Mouse (Mus musculus) neural tube, embryonic 14.5 days (tissue): Measurements from ENCODE around the gene Agpat4. TPM values are rescaled to one million over a fixed set of nuclear protein-coding genes. Genes with fewer than 3 reads are reported as not detected.

ENCODE experiments used
- ATAC-seq: fragments of 200-750 bp; cut with Nextera tagmentation; 2 replicates; pipeline ENCODE4 v1.8.0; 2017; ENCODE audit warnings: low read depth, mild to moderate bottlenecking, moderate TSS enrichment, moderate library complexity
- H3K27ac ChIP-seq: fragments of 300-500 bp; sonication (generic); 2 replicates; pipeline ENCODE4 v1.5.1; 2014; ENCODE audit warnings: low read depth, mild to moderate bottlenecking, control low read depth, low read length, moderate library complexity, mixed read lengths
- H3K27me3 ChIP-seq: fragments of 300-500 bp; sonication (generic); 2 replicates; pipeline ENCODE4 v1.6.1; 2014; ENCODE audit warnings: low read length; ENCODE audit not compliant: control insufficient read depth, insufficient read depth
- H3K36me3 ChIP-seq: fragments of 300-500 bp; sonication (generic); 2 replicates; pipeline ENCODE4 v1.6.1; 2014; ENCODE audit warnings: low read length, mixed read lengths; ENCODE audit not compliant: control insufficient read depth, insufficient read depth
- H3K4me1 ChIP-seq: fragments of 300-500 bp; sonication (generic); 2 replicates; pipeline ENCODE4 v1.6.1; 2014; ENCODE audit warnings: low read length; ENCODE audit not compliant: control insufficient read depth, insufficient read depth
- H3K4me2 ChIP-seq: fragments of 300-500 bp; sonication (generic); 2 replicates; pipeline ENCODE4 v1.6.1; 2014; ENCODE audit warnings: mild to moderate bottlenecking, low read depth, low read length, control low read depth
- H3K4me3 ChIP-seq: fragments of 300-500 bp; sonication (generic); 2 replicates; pipeline ENCODE4 v1.5.1; 2014; ENCODE audit warnings: low read depth, low read length, control low read depth, mixed read lengths
- H3K9ac ChIP-seq: fragments of 300-500 bp; sonication (generic); replicated peaks from 2 replicates; pipeline ENCODE4 v1.6.1; 2014; ENCODE audit warnings: low read depth, mild to moderate bottlenecking, control low read depth, low read length, mixed read lengths
- H3K9me3 ChIP-seq: fragments of 300-500 bp; sonication (generic); 2 replicates; pipeline ENCODE4 v1.6.1; 2016; ENCODE audit warnings: low read length; ENCODE audit not compliant: control insufficient read depth
- WGBS: fragments of 180-500 bp; shearing (Covaris S2); extraction: QIAGEN DNeasy Blood & Tissue Kit; methylation state at CpG from one replicate; pipeline ENCODE4 v1.1.7; 2014; 5-methylcytosine and 5-hydroxymethylcytosine counted together
- polyA plus RNA-seq: library from polyadenylated mRNA; unstranded; fragments of >200 nt; fragmentation: Nextera tagmentation; extraction: Ambion mirVana; gene quantifications from 2 replicates; pipeline ENCODE4 v1.2.1, GENCODE M21; 2014

The Agpat4 gene
- polyA plus RNA-seq, 1 experiment from 2014 or later, result 36.5 TPM

DNA sequence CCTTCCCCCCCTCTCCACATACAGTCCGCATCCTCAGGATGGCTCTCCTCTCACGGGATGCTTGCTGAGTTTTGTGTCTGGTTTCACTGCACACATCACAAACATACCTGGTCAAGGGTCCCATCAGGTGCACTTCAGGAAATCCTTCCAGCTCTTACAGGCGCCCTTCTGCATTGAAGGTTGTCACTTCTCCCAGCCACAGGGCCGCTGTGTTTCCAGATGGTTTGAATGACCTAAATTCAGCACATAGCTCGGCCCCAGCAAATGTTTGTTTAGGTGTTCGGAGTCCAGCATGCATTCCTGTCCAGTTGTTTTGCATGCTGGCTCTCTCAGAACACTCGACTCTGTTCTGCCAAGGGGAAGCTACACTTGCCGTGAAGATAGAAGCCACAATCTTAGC is 65.8 kb downstream of the Agpat4 start:
- Histone ChIP-seq H3K4me3 (no peak overlapping the region), H3K9me3 (no peaks in the 10 kb centered on the region), H3K27me3 (no peaks in the 10 kb centered on the region), H3K36me3 (no peaks in the 10 kb centered on the region), H3K4me1 (no peaks in the 10 kb centered on the region), H3K4me2 (no peak overlapping the region), H3K27ac (no peak overlapping the region), H3K9ac (no peak overlapping the region)
- no peak for ATAC-seq
- 83% methylated on average over 8 of the region's 8 CpGs for WGBS

DNA sequence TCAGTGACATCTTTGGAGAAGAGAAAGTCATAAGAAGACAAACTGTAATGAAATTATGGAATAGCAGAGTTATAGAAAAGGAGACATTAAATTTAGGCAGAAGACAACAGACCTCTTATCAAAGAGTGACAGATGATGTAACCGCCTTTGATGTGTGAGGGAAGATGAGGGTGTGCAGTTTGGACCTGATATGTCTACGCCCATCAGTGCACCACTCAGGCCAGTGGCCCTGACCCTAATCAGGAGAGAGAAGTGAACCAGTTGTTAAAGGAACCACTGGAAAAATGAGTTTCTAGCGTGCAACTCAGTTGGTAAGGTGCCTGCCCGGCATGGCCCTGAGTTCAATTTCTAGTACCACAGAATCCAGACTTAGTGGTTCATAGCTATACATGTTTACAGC is 67.4 kb downstream of the Agpat4 start:
- H3K9me3 ChIP-seq, result no peaks in the 10 kb centered on the region

DNA sequence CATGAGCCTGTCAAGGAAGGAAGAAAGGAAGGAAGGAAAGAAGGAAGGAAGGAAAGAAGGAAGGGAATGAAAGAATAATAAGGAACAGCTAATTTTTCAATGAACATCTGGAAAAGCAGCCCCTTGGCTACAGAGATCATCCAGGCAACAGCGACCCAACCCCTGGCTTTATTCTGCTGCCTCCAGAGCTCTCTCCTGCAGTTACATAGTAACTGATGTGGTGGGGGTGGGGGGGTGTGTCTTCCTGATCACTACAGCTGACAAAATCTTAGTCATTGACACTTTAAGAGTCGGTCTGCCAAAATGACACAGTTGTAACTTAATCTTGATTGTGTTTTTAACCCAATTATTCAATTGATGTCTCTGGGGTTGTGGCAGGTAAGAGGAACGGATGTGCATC is 67.8 kb downstream of the Agpat4 start:
- Histone ChIP-seq H3K4me3 (no peak overlapping the region), H3K9me3 (no peaks in the 10 kb centered on the region), H3K9ac (no peak overlapping the region), H3K36me3 (no peaks in the 10 kb centered on the region), H3K4me2 (no peak overlapping the region), H3K27me3 (no peaks in the 10 kb centered on the region), H3K27ac (no peak overlapping the region), H3K4me1 (no peaks in the 10 kb centered on the region)
- WGBS, result 91% methylated on average over 3 of the region's 3 CpGs
- ATAC-seq, result no peak

More for the DNA sequence above, 67.4 kb downstream of the Agpat4 start:
- no peak overlapping the region for H3K9ac ChIP-seq
- no peak overlapping the region for H3K4me2 ChIP-seq
- H3K4me3 ChIP-seq, result no peak overlapping the region
- H3K27ac ChIP-seq, result no peak overlapping the region
- H3K4me1 ChIP-seq, result no peaks in the 10 kb centered on the region
- H3K27me3 ChIP-seq, result no peaks in the 10 kb centered on the region
- WGBS, result 95% methylated on average over 4 of the region's 4 CpGs
- H3K36me3 ChIP-seq, result no peaks in the 10 kb centered on the region
- ATAC-seq, result no peak

DNA sequence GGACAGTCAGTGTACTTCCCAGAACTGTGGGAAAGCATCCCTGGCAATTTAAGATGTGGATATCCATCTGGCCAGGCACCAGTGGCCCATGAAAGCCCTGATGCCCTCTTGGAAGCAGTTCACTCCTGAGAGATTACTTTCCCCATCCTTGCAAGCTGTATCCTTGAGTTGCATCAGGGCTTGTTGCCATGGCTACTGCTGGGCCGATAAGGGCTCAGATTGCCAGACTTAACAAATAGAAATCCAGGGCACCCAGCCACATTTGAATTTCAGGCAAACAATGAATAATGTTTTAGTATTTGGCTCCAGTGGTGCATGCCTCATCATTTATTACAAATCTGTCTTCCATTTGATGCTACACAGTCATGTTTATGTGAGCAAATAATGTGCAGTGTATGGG is 69.3 kb downstream of the Agpat4 start:
- WGBS, result 35% methylated on average over 1 of the region's 1 CpGs
- no peak overlapping the region for H3K4me2 ChIP-seq
- H3K9ac ChIP-seq, result no peak overlapping the region
- no peaks in the 10 kb centered on the region for H3K9me3 ChIP-seq
- H3K4me3 ChIP-seq, result no peak overlapping the region
- H3K27me3 ChIP-seq, result no peaks in the 10 kb centered on the region
- 0 out of 2 replicates have a peak, but pooled peaks have one; percentile 28 for ATAC-seq
- H3K4me1 ChIP-seq, result no peaks in the 10 kb centered on the region
- H3K36me3 ChIP-seq, result no peaks in the 10 kb centered on the region
- H3K27ac ChIP-seq, result no peak overlapping the region

DNA sequence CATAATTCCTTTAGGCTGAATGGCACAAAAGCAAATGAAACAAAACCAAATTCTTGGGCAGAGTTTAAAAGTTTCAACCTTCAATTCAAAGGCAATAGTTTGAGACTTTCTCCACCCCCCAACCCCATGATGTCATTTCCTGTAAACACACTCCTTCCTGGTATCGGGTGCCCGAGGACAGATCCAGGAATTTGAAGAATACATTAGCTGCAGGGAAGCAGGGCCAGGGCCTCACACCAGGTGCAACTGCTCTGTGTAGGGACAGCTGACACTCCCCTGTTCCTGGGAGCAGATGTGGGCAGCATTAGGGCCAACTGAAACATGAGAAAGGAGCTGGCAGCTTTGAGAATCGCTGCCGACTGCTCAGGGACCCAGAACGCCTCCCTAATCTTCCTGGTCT is 76.6 kb downstream of the Agpat4 start:
- no peak overlapping the region for H3K4me2 ChIP-seq
- H3K27ac ChIP-seq, result no peak overlapping the region
- WGBS, result 66% methylated on average over 5 of the region's 5 CpGs
- H3K4me3 ChIP-seq, result no peak overlapping the region
- no peaks in the 10 kb centered on the region for H3K27me3 ChIP-seq
- no peaks in the 10 kb centered on the region for H3K36me3 ChIP-seq
- H3K9me3 ChIP-seq, result no peaks in the 10 kb centered on the region
- H3K4me1 ChIP-seq, result no peaks in the 10 kb centered on the region
- no peak overlapping the region for H3K9ac ChIP-seq
- ATAC-seq, result no peak

DNA sequence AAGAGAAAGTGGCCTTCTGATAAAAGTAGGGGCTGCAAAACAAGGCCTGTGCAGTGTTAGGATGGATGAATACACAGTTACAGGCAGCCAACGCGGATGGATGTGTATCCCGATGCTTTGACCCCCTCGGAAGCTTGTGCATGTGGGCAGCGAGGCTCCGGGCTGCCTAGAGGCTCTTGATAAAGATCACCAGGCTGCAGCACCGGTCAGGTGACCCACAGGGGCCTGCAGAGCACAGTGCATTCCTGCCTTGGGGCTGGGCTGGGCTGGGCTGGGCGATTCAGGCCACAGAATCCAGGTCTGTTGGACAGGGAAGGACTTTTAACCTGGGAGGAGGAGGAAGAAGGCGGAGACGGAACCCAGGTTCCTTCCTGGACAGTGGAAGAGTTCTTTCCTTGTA is 77.1 kb downstream of the Agpat4 start:
- H3K4me3 ChIP-seq, result no peak overlapping the region
- H3K36me3 ChIP-seq, result no peaks in the 10 kb centered on the region
- H3K27ac ChIP-seq, result no peak overlapping the region
- WGBS, result 82% methylated on average over 10 of the region's 10 CpGs
- H3K4me2 ChIP-seq, result no peak overlapping the region
- no peaks in the 10 kb centered on the region for H3K27me3 ChIP-seq
- no peak for ATAC-seq
- no peaks in the 10 kb centered on the region for H3K9me3 ChIP-seq
- H3K9ac ChIP-seq, result no peak overlapping the region
- H3K4me1 ChIP-seq, result no peaks in the 10 kb centered on the region

DNA sequence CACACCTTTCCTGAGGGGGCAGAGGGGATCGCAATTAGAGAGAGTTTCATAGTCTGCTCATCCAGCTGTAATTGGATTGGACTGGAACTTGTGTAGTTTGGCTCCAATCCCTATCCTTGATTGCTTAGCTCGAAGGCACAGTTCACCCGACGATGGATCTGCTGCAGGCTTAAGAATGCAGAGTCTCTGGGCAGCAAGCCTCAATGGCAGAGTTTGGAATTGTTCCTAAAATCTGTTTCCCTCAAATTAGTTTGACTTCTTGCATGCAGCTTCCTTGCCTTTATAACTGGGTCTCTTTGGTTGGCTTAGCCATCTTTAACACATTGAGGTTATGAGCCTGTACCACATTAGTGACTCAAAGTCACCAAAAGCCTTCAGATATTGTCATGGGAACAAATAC is 81.4 kb downstream of the Agpat4 start:
- 64% methylated on average over 4 of the region's 4 CpGs for WGBS
- Histone ChIP-seq H3K9ac (no peak overlapping the region), H3K4me1 (no peaks in the 10 kb centered on the region; the same call in 1 of the 2 replicates), H3K4me2 (no peak overlapping the region), H3K27me3 (no peaks in the 10 kb centered on the region), H3K36me3 (no peaks in the 10 kb centered on the region), H3K9me3 (no peaks in the 10 kb centered on the region), H3K27ac (no peak overlapping the region), H3K4me3 (no peak overlapping the region)
- ATAC-seq, result no peak

DNA sequence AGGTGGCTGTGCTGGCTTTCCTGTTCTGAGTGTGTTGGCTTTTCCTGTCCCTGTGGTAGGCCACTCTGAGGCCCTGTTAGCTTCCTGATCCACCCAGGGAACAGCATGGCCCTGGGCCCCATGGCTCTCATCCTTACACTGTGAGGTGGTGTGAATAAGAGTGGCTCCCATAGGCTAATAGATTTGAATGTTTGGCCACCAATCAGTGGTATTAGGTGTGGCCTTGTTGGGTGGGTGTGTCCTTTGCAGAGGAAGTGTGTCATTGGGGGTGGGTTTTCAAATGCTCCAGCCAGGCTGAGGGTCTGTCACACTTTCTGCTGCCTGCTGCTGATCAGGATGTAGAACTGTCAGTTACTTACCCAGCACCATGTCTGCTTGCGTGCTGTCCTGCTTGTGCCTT is 82.6 kb downstream of the Agpat4 start:
- no peak overlapping the region for H3K4me2 ChIP-seq
- H3K9me3 ChIP-seq, result no peaks in the 10 kb centered on the region
- H3K27me3 ChIP-seq, result no peaks in the 10 kb centered on the region
- H3K4me1 ChIP-seq, result peaks cover 6% of the 10 kb centered on the region
- H3K4me3 ChIP-seq, result no peak overlapping the region
- ATAC-seq, result no peak
- H3K9ac ChIP-seq, result no peak overlapping the region
- H3K36me3 ChIP-seq, result no peaks in the 10 kb centered on the region
- no peak overlapping the region for H3K27ac ChIP-seq
- WGBS, result 91% methylated on average over 1 of the region's 1 CpGs

DNA sequence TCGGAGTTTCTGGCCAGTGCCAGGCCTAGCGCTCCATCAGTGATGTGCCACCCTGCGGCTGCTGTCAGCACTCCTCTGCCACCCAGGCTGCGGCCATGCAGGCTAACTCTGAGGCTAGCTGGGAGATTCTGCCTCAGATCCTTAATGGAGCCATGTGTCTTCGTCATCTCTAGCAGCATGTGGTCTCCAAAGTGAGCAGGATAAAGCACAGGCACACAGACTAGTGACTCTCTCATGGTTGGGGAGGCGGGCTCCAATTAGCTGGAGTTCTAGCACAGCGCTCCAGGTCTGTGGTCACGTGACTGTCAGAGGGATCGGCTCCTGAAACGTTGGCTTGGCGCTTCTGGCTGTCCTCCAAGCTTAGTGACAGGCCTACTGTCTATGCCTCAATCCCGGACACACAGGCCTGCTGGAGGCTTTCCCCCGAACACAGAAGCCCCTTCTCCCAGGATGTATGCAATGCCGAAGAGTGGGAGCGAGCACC is 85.0 kb downstream of the Agpat4 start:
- Histone ChIP-seq H3K4me1 (peaks cover 15% of the 10 kb centered on the region), H3K27ac (no peak overlapping the region), H3K4me2 (no peak overlapping the region), H3K36me3 (no peaks in the 10 kb centered on the region), H3K9ac (no peak overlapping the region), H3K9me3 (no peaks in the 10 kb centered on the region), H3K27me3 (no peaks in the 10 kb centered on the region), H3K4me3 (no peak overlapping the region)
- ATAC-seq, result peak; percentile 71
- 48% methylated on average over 15 of the region's 15 CpGs for WGBS

DNA sequence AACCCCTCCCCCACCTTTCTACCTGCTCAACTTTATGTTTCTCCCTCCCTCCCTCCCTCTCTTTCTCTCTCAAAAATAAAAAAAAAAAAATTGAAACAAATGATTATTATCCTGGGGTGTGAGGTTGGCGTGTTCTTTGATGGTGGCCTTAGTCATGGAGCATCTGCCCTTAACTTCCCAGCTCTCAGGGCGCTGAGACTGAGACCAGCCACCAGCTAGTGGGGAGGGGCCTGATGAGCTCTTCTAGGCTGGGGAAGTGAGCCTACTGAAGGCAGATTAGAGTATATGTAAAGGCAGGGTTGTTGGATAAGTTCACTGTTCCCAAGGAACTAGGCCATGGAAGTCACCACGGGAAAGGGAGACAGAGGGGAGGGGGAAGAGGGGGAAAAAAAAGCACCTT is 85.7 kb downstream of the Agpat4 start:
- WGBS, result 70% methylated on average over 3 of the region's 3 CpGs
- H3K4me3 ChIP-seq, result no peak overlapping the region
- H3K27me3 ChIP-seq, result no peaks in the 10 kb centered on the region
- H3K9me3 ChIP-seq, result no peaks in the 10 kb centered on the region
- H3K27ac ChIP-seq, result no peak overlapping the region
- no peak overlapping the region for H3K9ac ChIP-seq
- H3K4me2 ChIP-seq, result no peak overlapping the region
- no peak for ATAC-seq
- peaks cover 15% of the 10 kb centered on the region for H3K4me1 ChIP-seq
- H3K36me3 ChIP-seq, result no peaks in the 10 kb centered on the region
